Mouse (Mus musculus) liver, adult 2 months (tissue): ENCODE measurements at regions not wholly inside any gene's neighbourhood (a gene's known extent, or its start where the extent isn't known, plus 50 kb on each side); places are given as distances from the start of the nearest gene placed in this dataset.

Experiments used
- DNase-seq: peaks from one replicate; pipeline ENCODE4 v3.0.0-alpha.2; 2011; ENCODE audit warnings: low read depth, low spot score; ENCODE audit errors: extremely low read depth
- H3K27ac ChIP-seq: fragments of 200-500 bp; replicated peaks from 2 replicates; pipeline ENCODE4 v1.5.1; 2012; ENCODE audit warnings: low read depth, mild to moderate bottlenecking, control low read depth, inconsistent platforms, low read length; ENCODE audit not compliant: insufficient read depth
- H3K27me3 ChIP-seq: fragments of 200-500 bp; 2 replicates; pipeline ENCODE4 v1.6.1; 2012; ENCODE audit warnings: mild to moderate bottlenecking, moderate library complexity, low read length, inconsistent platforms; ENCODE audit not compliant: control insufficient read depth, insufficient read depth
- H3K36me3 ChIP-seq: fragments of 200-500 bp; 2 replicates; pipeline ENCODE4 v1.6.1; 2012; ENCODE audit warnings: low read length, inconsistent platforms; ENCODE audit not compliant: control insufficient read depth, insufficient read depth
- H3K4me1 ChIP-seq: fragments of 200-500 bp; 2 replicates; pipeline ENCODE4 v1.6.1; 2011; ENCODE audit warnings: low read length; ENCODE audit not compliant: control insufficient read depth, insufficient read depth
- H3K4me3 ChIP-seq: fragments of 200-500 bp; 2 replicates; pipeline ENCODE4 v1.5.1; 2011; ENCODE audit warnings: low read depth, mild to moderate bottlenecking, control low read depth, low read length, moderate library complexity; ENCODE audit not compliant: insufficient read depth
- H3K79me2 ChIP-seq: fragments of 200-500 bp; 2 replicates; pipeline ENCODE4 v1.6.1; 2012; ENCODE audit warnings: inconsistent platforms, mild to moderate bottlenecking, low read length, moderate library complexity; ENCODE audit not compliant: control insufficient read depth, insufficient read depth
- H3K9ac ChIP-seq: fragments of 200-500 bp; 2 replicates; pipeline ENCODE4 v1.6.1; 2012; ENCODE audit warnings: low read depth, mild to moderate bottlenecking, control low read depth, inconsistent platforms, low read length
- CTCF ChIP-seq: fragments of 200-500 bp; IDR thresholded peaks from 2 replicates; pipeline ENCODE4 v1.5.1; 2011; ENCODE audit warnings: low read depth, low read length, control low read depth
- POLR2A ChIP-seq: fragments of 200-500 bp; IDR thresholded peaks from 2 replicates; pipeline ENCODE4 v1.6.1; 2011; ENCODE audit warnings: low read length, control low read depth; ENCODE audit not compliant: insufficient read depth; ENCODE audit errors: extremely low read depth
- WGBS: fragments of 180-500 bp; shearing (Covaris S2); methylation state at CpG from one replicate; pipeline ENCODE4 v1.1.7; 2018; 5-methylcytosine and 5-hydroxymethylcytosine counted together

GRCm38 (mm10) chr9:112014796-112015195 is 220.9 kb downstream of the Arpp21 start:
- Histone ChIP-seq H3K27ac (no peak overlapping the region), H3K4me1 (peaks cover 2% of the 10 kb centered on the region; the same call in 1 of the 2 replicates), H3K4me3 (no peak overlapping the region), H3K79me2 (no peaks in the 10 kb centered on the region), H3K27me3 (no peaks in the 10 kb centered on the region), H3K36me3 (no peaks in the 10 kb centered on the region), H3K9ac (no peak overlapping the region)
- TF ChIP-seq CTCF, result no peak
- DNase-seq, result no peak
- 70% methylated on average over 6 of the region's 6 CpGs for WGBS

GRCm38 (mm10) chr9:111994401-111994800 is 241.3 kb downstream of the Arpp21 start:
- TF ChIP-seq POLR2A (no peak), CTCF (no peak)
- DNase-seq, result no peak
- H3K4me1 ChIP-seq, result no peaks in the 10 kb centered on the region

GRCm38 (mm10) chr9:111993844-111994243 is 241.9 kb downstream of the Arpp21 start:
- 26% methylated on average over 4 of the region's 4 CpGs for WGBS
- peak; percentile 36 for DNase-seq
- no peak overlapping the region for H3K27ac ChIP-seq

More at GRCm38 (mm10) chr9:111994401-111994800, 241.3 kb downstream of the Arpp21 start:
- no peaks in the 10 kb centered on the region for H3K27me3 ChIP-seq
- H3K9ac ChIP-seq, result no peak overlapping the region
- 58% methylated on average over 4 of the region's 4 CpGs for WGBS
- H3K36me3 ChIP-seq, result no peaks in the 10 kb centered on the region
- H3K4me3 ChIP-seq, result no peak overlapping the region
- H3K79me2 ChIP-seq, result no peaks in the 10 kb centered on the region
- no peak overlapping the region for H3K27ac ChIP-seq

GRCm38 (mm10) chr9:111990060-111990459 is 245.7 kb downstream of the Arpp21 start:
- no peaks in the 10 kb centered on the region for H3K36me3 ChIP-seq
- no peaks in the 10 kb centered on the region for H3K4me1 ChIP-seq
- H3K9ac ChIP-seq, result no peak overlapping the region
- WGBS, result 75% methylated on average over 3 of the region's 3 CpGs
- TF ChIP-seq POLR2A (no peak), CTCF (no peak)
- no peaks in the 10 kb centered on the region for H3K79me2 ChIP-seq
- DNase-seq, result no peak
- no peaks in the 10 kb centered on the region for H3K27me3 ChIP-seq
- H3K27ac ChIP-seq, result no peak overlapping the region
- H3K4me3 ChIP-seq, result no peak overlapping the region

More at GRCm38 (mm10) chr9:111993844-111994243, 241.9 kb downstream of the Arpp21 start:
- TF ChIP-seq POLR2A, result no peak
- no peak for TF ChIP-seq CTCF
- H3K4me3 ChIP-seq, result no peak overlapping the region
- H3K9ac ChIP-seq, result no peak overlapping the region
- no peaks in the 10 kb centered on the region for H3K79me2 ChIP-seq
- no peaks in the 10 kb centered on the region for H3K27me3 ChIP-seq
- no peaks in the 10 kb centered on the region for H3K36me3 ChIP-seq
- no peaks in the 10 kb centered on the region for H3K4me1 ChIP-seq

GRCm38 (mm10) chr9:111963405-111964037 is 272.2 kb downstream of the Arpp21 start:
- no peak for DNase-seq
- H3K4me3 ChIP-seq, result no peak overlapping the region
- H3K9ac ChIP-seq, result no peak overlapping the region
- no peaks in the 10 kb centered on the region for H3K36me3 ChIP-seq
- 65% methylated on average over 5 of the region's 5 CpGs for WGBS
- no peaks in the 10 kb centered on the region for H3K79me2 ChIP-seq
- no peak for TF ChIP-seq CTCF
- no peak for TF ChIP-seq POLR2A
- no peaks in the 10 kb centered on the region for H3K27me3 ChIP-seq
- H3K27ac ChIP-seq, result no peak overlapping the region
- H3K4me1 ChIP-seq, result no peaks in the 10 kb centered on the region

- peak; percentile 33 for DNase-seq
- TF ChIP-seq POLR2A (no peak), CTCF (peak; percentile 54)
- H3K79me2 ChIP-seq, result no peaks in the 10 kb centered on the region
- no peaks in the 10 kb centered on the region for H3K27me3 ChIP-seq
- no peak overlapping the region for H3K27ac ChIP-seq
- H3K9ac ChIP-seq, result no peak overlapping the region
- no peaks in the 10 kb centered on the region for H3K36me3 ChIP-seq
- H3K4me1 ChIP-seq, result no peaks in the 10 kb centered on the region
- H3K4me3 ChIP-seq, result no peak overlapping the region
- WGBS, result 51% methylated on average over 2 of the region's 2 CpGs
Observed at GRCm38 (mm10) chr9:111957799-111958198, 267.7 kb upstream of the Stac start.
